Mouse (Mus musculus): ENCODE measurements around the gene Rab19. TPM values are rescaled to one million over a fixed set of nuclear protein-coding genes. Genes with fewer than 3 reads are reported as not detected.
"Not testable (repeated sequence)": the region's sequence is repeated elsewhere in the genome, so short reads cannot be mapped to it uniquely, and the experiment has no call there.

Rab19 gene
- polyA plus RNA-seq, 1 experiment from 2014 or later, result 6.9 TPM

DNA sequence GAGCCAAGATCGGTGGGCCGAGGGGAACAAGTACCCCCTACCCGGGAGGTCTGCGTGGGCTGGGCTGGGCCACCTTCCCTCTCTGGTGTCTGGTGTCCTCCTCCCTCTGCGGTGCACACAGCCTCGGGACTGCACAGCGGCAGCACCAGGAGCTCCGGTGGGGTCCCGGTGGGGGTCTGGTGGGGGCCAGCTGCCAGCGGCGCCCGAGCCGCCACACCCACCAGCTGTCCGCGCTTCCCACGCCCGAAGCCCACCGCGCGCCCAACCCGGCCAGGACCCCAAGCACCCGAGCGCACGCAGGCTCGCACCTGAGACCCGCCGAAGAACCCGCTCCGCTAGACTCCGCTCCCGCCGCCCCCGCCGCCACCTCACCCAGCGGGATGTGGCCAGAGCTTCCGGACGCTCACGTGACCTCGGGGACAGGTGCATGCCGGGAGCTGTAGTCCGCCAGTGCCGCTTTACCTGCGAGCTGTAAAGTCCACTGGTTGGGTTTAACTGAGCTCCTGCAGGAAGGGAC, 3.6 kb upstream of the Rab19 start, which contains the start of gene Slc37a3:
Slc37a3 (minus strand) TSS at position 365 of the 517 bp plus-strand sequence.
- Histone ChIP-seq H3K9me3 (ENCODE audit: low read length) (no peaks in the 10 kb centered on the region), H3K27me3 (replicated peaks; ENCODE audit: insufficient read depth, low read length) (no peaks in the 10 kb centered on the region), H3K27ac (ENCODE audit: low read length) (peak within 1 kb of the TSS; percentile 11; the same call in 1 of the 2 replicates), H3K9ac (replicated peaks; ENCODE audit: low read depth) (peak within 1 kb of the TSS; percentile 72), H3K36me3 (ENCODE audit: insufficient read depth, low read length) (no peaks in the 10 kb centered on the region), H3K4me2 (replicated peaks; ENCODE audit: low read depth, low read length) (peak within 1 kb of the TSS; percentile 91), H3K4me1 (ENCODE audit: insufficient read depth, low read depth, low read length) (peaks cover 10% of the 10 kb centered on the region; the same call in 1 of the 2 replicates), H3K4me3 (ENCODE audit: low read depth, low read length) (peak within 1 kb of the TSS; percentile 82)
- WGBS, result 3% methylated on average over 43 of the region's 43 CpGs
- DNase-seq (ENCODE audit: low spot score), result peak; percentile 93
- TF ChIP-seq CTCF (IDR thresholded peaks at IDR 0.05), result no peak
- TF ChIP-seq EP300 (IDR thresholded peaks at IDR 0.05), result no peak
- peak; percentile 92 for ATAC-seq

DNA sequence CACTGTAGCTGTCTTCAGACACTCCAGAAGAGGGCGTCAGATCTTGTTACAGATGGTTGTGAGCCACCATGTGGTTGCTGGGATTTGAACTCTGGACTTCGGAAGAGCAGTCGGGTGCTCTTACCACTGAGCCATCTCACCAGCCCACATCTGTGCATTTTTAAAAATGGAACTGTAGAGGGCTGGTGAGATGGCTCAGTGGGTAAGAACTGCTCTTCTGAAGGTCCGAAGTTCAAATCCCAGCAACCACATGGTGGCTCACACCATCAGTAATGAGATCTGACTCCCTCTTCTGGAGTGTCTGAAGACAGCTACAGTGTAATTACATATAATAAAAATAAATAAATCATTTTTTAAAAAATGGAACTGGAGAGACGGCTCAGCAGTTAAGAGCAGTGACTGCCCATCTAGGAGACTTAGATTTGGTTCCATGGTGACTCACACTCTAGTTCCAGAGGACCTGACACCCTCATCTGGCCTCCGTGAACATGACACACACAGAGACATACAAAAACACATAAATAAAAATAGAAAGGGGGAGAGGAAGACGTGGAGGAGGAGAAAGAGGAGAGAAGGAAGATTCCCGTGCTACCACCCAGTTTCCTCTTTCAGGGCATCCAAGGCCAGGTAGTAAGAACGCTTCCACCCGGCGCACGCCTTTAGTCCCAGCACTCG, 2.7 kb upstream of the Rab19 start:
- not testable (repeated sequence) for H3K4me3 ChIP-seq (ENCODE audit: low read depth, low read length); H3K27me3 ChIP-seq (replicated peaks; ENCODE audit: insufficient read depth, low read length); H3K27ac ChIP-seq (ENCODE audit: low read length); DNase-seq (ENCODE audit: low spot score); H3K4me1 ChIP-seq (ENCODE audit: insufficient read depth, low read depth, low read length); H3K4me2 ChIP-seq (replicated peaks; ENCODE audit: low read depth, low read length); ATAC-seq; H3K9me3 ChIP-seq (ENCODE audit: low read length); H3K9ac ChIP-seq (replicated peaks; ENCODE audit: low read depth); H3K36me3 ChIP-seq (ENCODE audit: insufficient read depth, low read length)
- 76% methylated on average over 13 of the region's 13 CpGs for WGBS

DNA sequence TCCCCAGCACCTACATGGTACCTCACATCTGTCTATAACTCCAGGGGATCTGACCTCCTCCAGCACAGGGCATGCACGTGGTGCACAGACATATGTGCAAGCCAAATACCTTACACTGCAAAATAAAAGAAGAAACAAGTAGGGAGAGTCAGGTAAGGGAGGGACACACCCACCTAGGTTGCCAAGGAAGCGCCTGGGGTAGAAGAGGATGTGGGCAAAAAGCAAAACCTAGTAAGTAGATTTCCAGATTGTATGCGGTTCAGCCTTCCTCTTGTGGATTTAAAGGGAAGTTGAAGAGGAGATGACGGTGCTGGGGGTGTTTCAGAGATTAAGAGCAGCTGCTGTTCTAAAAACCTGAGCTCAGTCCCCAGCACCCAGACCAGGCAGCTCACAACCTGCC, 1.8 kb upstream of the Rab19 start:
- Histone ChIP-seq H3K27me3 (replicated peaks; ENCODE audit: insufficient read depth, low read length) (no peaks in the 10 kb centered on the region), H3K9me3 (ENCODE audit: low read length) (no peaks in the 10 kb centered on the region), H3K27ac (ENCODE audit: low read length) (no peak overlapping the region), H3K36me3 (ENCODE audit: insufficient read depth, low read length) (no peaks in the 10 kb centered on the region), H3K9ac (replicated peaks; ENCODE audit: low read depth) (no peak overlapping the region), H3K4me3 (ENCODE audit: low read depth, low read length) (no peak overlapping the region), H3K4me1 (ENCODE audit: insufficient read depth, low read depth, low read length) (peaks cover 7% of the 10 kb centered on the region; the same call in 1 of the 2 replicates), H3K4me2 (replicated peaks; ENCODE audit: low read depth, low read length) (no peak overlapping the region)
- ATAC-seq (no peak), DNase-seq (ENCODE audit: low spot score) (peak; percentile 62)
- WGBS, result 43% methylated on average over 4 of the region's 4 CpGs
- TF ChIP-seq EP300 (IDR thresholded peaks at IDR 0.05) (no peak), CTCF (IDR thresholded peaks at IDR 0.05) (no peak)

DNA sequence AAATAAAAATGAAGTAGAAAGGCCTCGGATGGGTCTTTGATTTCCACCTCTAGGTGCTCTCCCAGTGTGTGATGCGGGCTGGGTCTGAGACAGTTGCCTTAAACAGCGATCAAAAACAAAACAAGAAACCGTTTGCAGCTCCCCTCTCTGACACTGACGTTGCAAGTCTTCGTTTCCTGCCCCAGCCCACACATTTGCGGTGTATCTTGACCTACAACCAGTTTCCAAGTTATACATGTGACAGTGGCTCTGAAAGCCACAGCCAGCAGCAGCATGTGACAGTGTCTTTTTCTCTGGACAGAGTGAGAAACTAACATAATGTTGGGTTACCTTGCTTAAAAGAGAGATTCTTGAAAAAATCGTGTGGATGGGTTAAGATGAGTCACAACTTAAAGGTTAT, 1.2 kb upstream of the Rab19 start:
- Histone ChIP-seq H3K9ac (replicated peaks; ENCODE audit: low read depth) (no peak overlapping the region), H3K27me3 (replicated peaks; ENCODE audit: insufficient read depth, low read length) (no peaks in the 10 kb centered on the region), H3K36me3 (ENCODE audit: insufficient read depth, low read length) (no peaks in the 10 kb centered on the region), H3K27ac (ENCODE audit: low read length) (no peak overlapping the region), H3K9me3 (ENCODE audit: low read length) (no peaks in the 10 kb centered on the region), H3K4me2 (replicated peaks; ENCODE audit: low read depth, low read length) (no peak overlapping the region), H3K4me1 (ENCODE audit: insufficient read depth, low read depth, low read length) (peaks cover 7% of the 10 kb centered on the region; the same call in 1 of the 2 replicates), H3K4me3 (ENCODE audit: low read depth, low read length) (no peak overlapping the region)
- ATAC-seq (no peak), DNase-seq (ENCODE audit: low spot score) (peak; percentile 20)
- TF ChIP-seq CTCF (IDR thresholded peaks at IDR 0.05) (no peak), EP300 (IDR thresholded peaks at IDR 0.05) (no peak)
- WGBS, result 70% methylated on average over 8 of the region's 8 CpGs

DNA sequence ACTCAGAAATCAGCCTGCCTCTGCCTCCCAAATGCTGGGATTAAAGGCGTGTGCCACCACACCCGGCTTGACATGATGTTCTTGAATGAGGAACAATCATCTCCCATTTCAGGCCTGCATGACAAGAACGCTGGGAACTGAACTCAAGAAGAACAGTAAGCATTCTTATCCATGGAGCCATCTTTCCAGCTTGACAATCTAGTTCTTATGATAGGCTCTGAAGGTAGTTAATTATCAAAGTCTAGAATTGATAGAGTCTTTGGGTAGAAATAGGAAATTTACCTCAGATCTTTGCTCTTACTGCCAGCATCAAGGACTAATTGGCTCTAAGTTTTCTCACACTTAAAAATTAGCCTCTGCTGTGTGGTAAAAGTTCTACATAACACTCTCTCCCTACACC, 699 bp upstream of the Rab19 start:
- Histone ChIP-seq H3K4me3 (ENCODE audit: low read depth, low read length) (no peak overlapping the region), H3K4me2 (replicated peaks; ENCODE audit: low read depth, low read length) (no peak overlapping the region), H3K9me3 (ENCODE audit: low read length) (no peaks in the 10 kb centered on the region), H3K27me3 (replicated peaks; ENCODE audit: insufficient read depth, low read length) (no peaks in the 10 kb centered on the region), H3K9ac (replicated peaks; ENCODE audit: low read depth) (no peak overlapping the region), H3K27ac (ENCODE audit: low read length) (no peak overlapping the region), H3K36me3 (ENCODE audit: insufficient read depth, low read length) (no peaks in the 10 kb centered on the region), H3K4me1 (ENCODE audit: insufficient read depth, low read depth, low read length) (peaks cover 7% of the 10 kb centered on the region; the same call in 1 of the 2 replicates)
- no peak for ATAC-seq
- DNase-seq (ENCODE audit: low spot score), result no peak
- WGBS, result 88% methylated on average over 3 of the region's 3 CpGs
- TF ChIP-seq CTCF (IDR thresholded peaks at IDR 0.05), result no peak
- no peak for TF ChIP-seq EP300 (IDR thresholded peaks at IDR 0.05)

DNA sequence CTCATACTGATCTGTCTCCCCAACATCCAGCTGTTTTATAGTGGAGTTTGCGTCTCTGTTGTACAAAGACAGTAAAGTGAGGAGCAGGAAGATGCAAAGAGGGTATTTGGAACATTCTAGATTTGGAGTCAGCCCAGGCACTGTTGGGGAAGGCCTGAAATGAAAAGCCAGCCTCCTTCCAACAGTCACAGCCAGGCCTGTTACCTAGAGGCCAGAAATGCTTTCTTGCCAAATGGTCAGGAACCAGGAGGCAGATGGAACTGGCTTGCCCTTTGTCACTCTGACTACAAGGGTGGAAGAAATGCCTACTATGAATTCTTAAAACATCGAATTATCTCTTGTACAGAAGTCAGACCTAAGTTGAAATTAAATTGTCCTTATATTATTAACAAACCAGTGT, 9.0 kb downstream of the Rab19 start:
- Histone ChIP-seq H3K36me3 (ENCODE audit: insufficient read depth, low read length) (no peaks in the 10 kb centered on the region), H3K9me3 (ENCODE audit: low read length) (no peaks in the 10 kb centered on the region), H3K9ac (replicated peaks; ENCODE audit: low read depth) (no peak overlapping the region), H3K4me2 (replicated peaks; ENCODE audit: low read depth, low read length) (no peak overlapping the region), H3K4me1 (ENCODE audit: insufficient read depth, low read depth, low read length) (no peaks in the 10 kb centered on the region), H3K27ac (ENCODE audit: low read length) (no peak overlapping the region), H3K27me3 (replicated peaks; ENCODE audit: insufficient read depth, low read length) (no peaks in the 10 kb centered on the region), H3K4me3 (ENCODE audit: low read depth, low read length) (no peak overlapping the region)
- TF ChIP-seq EP300 (IDR thresholded peaks at IDR 0.05), result no peak
- no peak for TF ChIP-seq CTCF (IDR thresholded peaks at IDR 0.05)
- 84% methylated on average over 2 of the region's 2 CpGs for WGBS
- DNase-seq (ENCODE audit: low spot score) (no peak), ATAC-seq (no peak)
